ENCODE assay signal across 8 mouse cellular contexts in the genomic region with DNA sequence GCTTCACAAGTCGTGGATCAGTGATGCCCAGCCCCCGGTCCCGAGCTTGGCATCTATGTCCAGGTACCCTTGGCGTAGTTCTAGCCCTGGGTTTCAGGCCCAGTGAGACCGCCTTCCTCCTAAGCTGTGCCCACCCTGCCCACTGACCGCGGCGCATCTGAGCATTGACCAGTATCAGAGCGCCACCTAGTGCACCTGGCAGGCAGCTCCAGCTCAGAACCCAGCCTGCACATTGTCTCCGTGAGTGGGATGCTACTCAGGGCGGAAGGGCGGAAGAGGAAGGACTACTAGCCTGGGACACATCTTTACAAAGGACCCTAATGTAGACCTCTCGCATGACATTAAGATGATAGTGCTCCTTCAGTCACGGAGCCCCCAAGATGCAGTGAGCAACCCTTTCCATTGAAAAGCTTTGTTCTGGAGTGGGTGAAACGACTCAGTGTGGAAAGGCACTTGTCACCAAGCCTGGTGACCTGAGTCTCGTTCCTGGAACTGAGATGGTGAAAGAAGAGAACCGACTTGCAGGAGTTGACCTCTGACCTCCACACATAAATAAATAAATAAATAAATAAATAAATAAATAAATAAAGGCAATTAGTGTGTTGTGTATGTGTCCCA. TPM values are rescaled to one million over a fixed set of nuclear protein-coding genes. Genes with fewer than 3 reads are reported as not detected.
A peak's percentile ranks its signal among the peaks of the same experiment; 100 is the strongest.
DNase-seq lines count a peak whose midpoint lies in the region; ATAC-seq and TF ChIP-seq lines count a peak whose summit lies in the region.

No protein-coding gene starts in this region.

- H3K4me1 ChIP-seq in ES-E14 (ENCODE audit: control insufficient read depth in 2 of 2, insufficient read depth in 2 of 2, low read length in 2 of 2, poor library complexity in 1 of 2): no peaks in the 10 kb centered on the region
- H3K4me1 ChIP-seq in forebrain, embryonic 15.5 days: peaks cover 5% of the 10 kb centered on the region; the same call in 1 of the 2 replicates
- no peaks in the 10 kb centered on the region for H3K4me1 ChIP-seq in lung, embryonic 14.5 days (ENCODE audit: insufficient read depth)

- peak; percentile 98 for TF ChIP-seq CTCF in lung, embryonic 14.5 days (IDR thresholded peaks at IDR 0.05; ENCODE audit: low read depth)

- intact Hi-C loops in heart, postnatal 36 days (cut with DNase I): loop anchor here (1.0 to 5.0 kb wide), 4 partner anchors 43 to 530 kb away; no protein-coding TSS in a partner anchor

- peaks cover 50% of the 10 kb centered on the region for H3K27me3 ChIP-seq in forebrain, embryonic 15.5 days
- no peaks in the 10 kb centered on the region for H3K27me3 ChIP-seq in lung, embryonic 14.5 days (ENCODE audit: insufficient read depth, low read length)

- WGBS in forebrain, embryonic 15.5 days: 9% methylated on average over 17 of the region's 17 CpGs
- 9% methylated on average over 17 of the region's 17 CpGs for WGBS in lung, embryonic 14.5 days

- no peak overlapping the region for H3K9ac ChIP-seq in ES-E14 (ENCODE audit: insufficient read depth, low read depth, low read length, poor library complexity, severe bottlenecking)
- H3K9ac ChIP-seq in forebrain, embryonic 15.5 days (replicated peaks): peak overlapping the region; percentile 37; the same call in 1 of the 2 replicates
- H3K9ac ChIP-seq in lung, embryonic 14.5 days: no peak overlapping the region

- no peak overlapping the region for H3K27ac ChIP-seq in ES-E14 (ENCODE audit: insufficient read depth, low read depth, low read length, poor library complexity, severe bottlenecking)
- no peak overlapping the region for H3K27ac ChIP-seq in forebrain, embryonic 15.5 days (replicated peaks)
- no peak overlapping the region for H3K27ac ChIP-seq in lung, embryonic 14.5 days (ENCODE audit: low read depth)

- in situ Hi-C loops in ES-E14 (cut with MboI; ENCODE audit: low sequenced_read_pairs in 2 of 2, unreplicated experiment in 2 of 2): loop anchor here in 1 of 2 experiments (10.0 kb wide), 1 partner anchor 180 kb away; no protein-coding TSS in a partner anchor

- H3K4me3 ChIP-seq in ES-E14 (ENCODE audit: insufficient read depth in 1 of 2, low read depth in 1 of 2, low read length in 2 of 2, poor library complexity in 1 of 2, severe bottlenecking in 1 of 2): no peak overlapping the region
- H3K4me3 ChIP-seq in forebrain, embryonic 15.5 days: peak overlapping the region; percentile 31
- no peak overlapping the region for H3K4me3 ChIP-seq in lung, embryonic 14.5 days (ENCODE audit: low read depth, low read length)

- H3K36me3 ChIP-seq in ES-E14 (ENCODE audit: control insufficient read depth, insufficient read depth, low read length, poor library complexity, severe bottlenecking): no peaks in the 10 kb centered on the region
- no peaks in the 10 kb centered on the region for H3K36me3 ChIP-seq in forebrain, embryonic 15.5 days
- H3K36me3 ChIP-seq in lung, embryonic 14.5 days (ENCODE audit: insufficient read depth): no peaks in the 10 kb centered on the region

- H3K4me2 ChIP-seq in forebrain, embryonic 15.5 days (replicated peaks): peak overlapping the region; percentile 47
- peak overlapping the region; percentile 24; the same call in 1 of the 2 replicates for H3K4me2 ChIP-seq in lung, embryonic 14.5 days

- DNase-seq in ES-E14 (ENCODE audit: low read depth, low spot score): peak; percentile 49
- peak; percentile 72 for DNase-seq in cerebellum, adult 11-12 months
- peak; percentile 64 to 70 for DNase-seq in heart, postnatal 36 days
- DNase-seq in layer of hippocampus, adult 18-20 months (ENCODE audit: low spot score in 2 of 2): peak; percentile 50 to 82
- DNase-seq in lung, embryonic 14.5 days: peak; percentile 88
- DNase-seq in ovary, postnatal 14 days (ENCODE audit: low spot score): peak; percentile 61
- peak; percentile 33 for DNase-seq in thymus, postnatal 25 days

- ATAC-seq in forebrain, embryonic 15.5 days (replicated peaks): peak; percentile 85
- peak; percentile 70 for ATAC-seq in lung, embryonic 14.5 days (ENCODE audit: insufficient read depth)

- no peaks in the 10 kb centered on the region for H3K9me3 ChIP-seq in ES-E14 (ENCODE audit: control insufficient read depth, insufficient read depth, low read depth, low read length)
- no peaks in the 10 kb centered on the region for H3K9me3 ChIP-seq in forebrain, embryonic 15.5 days
- no peaks in the 10 kb centered on the region for H3K9me3 ChIP-seq in lung, embryonic 14.5 days (ENCODE audit: low read depth, low read length)

TF ChIP-seq in ES-E14, 5 proteins besides CTCF, POLR2A, EP300 and RAD21:
- no peak for TF ChIP-seq MAFK (IDR thresholded peaks at IDR 0.05; ENCODE audit: insufficient read depth, low read depth, low read length)
- TF ChIP-seq CHD2 (IDR thresholded peaks at IDR 0.05; ENCODE audit: low read depth, low read length): no peak
- peak; percentile 88 for TF ChIP-seq ZC3H11A (IDR thresholded peaks at IDR 0.05; ENCODE audit: borderline replicate concordance, low read depth, low read length)

RNA-seq across cellular contexts. Expression of gene Mrm1, which starts 24.7 kb away (rescaled TPM):
- 9.4 and 9.9 TPM in 2 replicates for total RNA-seq in ES-E14 (2012; rRNA removed)
- 12.3 and 14.3 TPM in 2 replicates for polyA plus RNA-seq in forebrain, embryonic 15.5 days (2015; fragmentation: Nextera tagmentation; extraction: Ambion mirVana)
- 10 to 100 TPM; 14.2 to 17.6 TPM for total RNA-seq in heart, postnatal 36 days (2021)
- total RNA-seq in layer of hippocampus, adult 18-20 months (2021): 10 to 100 TPM in 1 of 2 experiments, 1 to 10 TPM in 1; 9.0 to 13.0 TPM
- 7.6 and 12.1 TPM in 2 replicates for polyA plus RNA-seq in lung, embryonic 14.5 days (2014; fragmentation: Nextera tagmentation; extraction: Ambion mirVana)

RNA-seq across cellular contexts. Expression of gene Dhrs11, which starts 34.2 kb away (rescaled TPM):
- 5.2 and 6.2 TPM in 2 replicates for total RNA-seq in ES-E14 (2012; rRNA removed)
- polyA plus RNA-seq in forebrain, embryonic 15.5 days (2015; fragmentation: Nextera tagmentation; extraction: Ambion mirVana): 4.4 and 4.7 TPM in 2 replicates
- 100 to 1,000 TPM; 102 to 108 TPM for total RNA-seq in heart, postnatal 36 days (2021)
- total RNA-seq in layer of hippocampus, adult 18-20 months (2021): 1 to 10 TPM; 5.3 to 5.8 TPM
- polyA plus RNA-seq in lung, embryonic 14.5 days (2014; fragmentation: Nextera tagmentation; extraction: Ambion mirVana): 11.1 and 11.4 TPM in 2 replicates

Comparison
In these comparisons a context has a peak if more than half of its experiments do, and no peak if none do; other contexts are left out.
1. DNase-seq: peak in every context shown above with its lines; median percentile 88 in lung, embryonic 14.5 days; 72 in cerebellum, adult 11-12 months; 67 in heart, postnatal 36 days; 66 in layer of hippocampus, adult 18-20 months; 61 in ovary, postnatal 14 days; 49 in ES-E14; 33 in thymus, postnatal 25 days.
2. RNA of gene Dhrs11, which starts 34.2 kb away (total RNA-seq): 102 to 108 TPM in heart, postnatal 36 days; 5.2 to 6.2 TPM in ES-E14 and 5.3 to 5.8 TPM in layer of hippocampus, adult 18-20 months; every median in the first group is over 10 times any median in the second.